Mouse (Mus musculus) G1E (cell line): ENCODE data around the gene Cilp. TPM values are rescaled to one million over a fixed set of nuclear protein-coding genes. Genes with fewer than 3 reads are reported as not detected.
A peak's percentile ranks its signal among the peaks of the same experiment; 100 is the strongest.
"Not testable (repeated sequence)": the region's sequence is repeated elsewhere in the genome, so short reads cannot be mapped to it uniquely, and the experiment has no call there.

Experiments used
- ATAC-seq: 2 replicates; pipeline ENCODE4 v1.8.0; 2016; ENCODE audit warnings: mild to moderate bottlenecking; ENCODE audit not compliant: insufficient number of reproducible peaks, poor library complexity, low FRiP score, severe bottlenecking; ENCODE audit errors: extremely low read depth
- DNase-seq: peaks from one replicate; pipeline ENCODE4 v3.0.0; 2012; ENCODE audit warnings: low spot score
- H3K27me3 ChIP-seq: 2 replicates; pipeline ENCODE4 v1.6.1; 2012; ENCODE audit warnings: mild to moderate bottlenecking, low read length, inconsistent platforms; ENCODE audit not compliant: insufficient read depth
- H3K36me3 ChIP-seq: replicated peaks from 2 replicates; pipeline ENCODE3; 2012; ENCODE audit warnings: mild to moderate bottlenecking, inconsistent platforms
- H3K4me1 ChIP-seq: 2 replicates; pipeline ENCODE4 v1.6.1; 2012; ENCODE audit warnings: low read depth, low read length, inconsistent platforms, mixed read lengths; ENCODE audit not compliant: insufficient read depth
- H3K4me3 ChIP-seq: 2 replicates; pipeline ENCODE4 v1.5.1; 2012; ENCODE audit warnings: low read depth, mild to moderate bottlenecking, inconsistent platforms, low read length, moderate library complexity, mixed read lengths
- H3K9me3 ChIP-seq: replicated peaks from 2 replicates; pipeline ENCODE4 v1.6.1; 2012; ENCODE audit warnings: inconsistent platforms
- CTCF ChIP-seq: IDR thresholded peaks from 2 replicates; pipeline ENCODE4 v1.5.1; 2012; ENCODE audit warnings: low read depth, low read length, inconsistent platforms, mixed read lengths
- GATA1 ChIP-seq: IDR thresholded peaks from 2 replicates; pipeline ENCODE4 v1.6.1; 2012; ENCODE audit warnings: borderline replicate concordance, low read length, inconsistent platforms, mixed read lengths
- GATA2 ChIP-seq: IDR thresholded peaks from 2 replicates; pipeline ENCODE4 v1.6.1; 2012; ENCODE audit warnings: low read depth, low read length, inconsistent platforms, borderline replicate concordance
- POLR2AphosphoS5 ChIP-seq: IDR thresholded peaks from 2 replicates; pipeline ENCODE4 v1.6.1; 2012; ENCODE audit warnings: low read depth, low read length, inconsistent platforms; ENCODE audit not compliant: insufficient replicate concordance
- TAL1 ChIP-seq: conservative IDR thresholded peaks from 2 replicates; pipeline ENCODE4 v1.6.1; 2012; ENCODE audit warnings: low read depth, low read length, inconsistent platforms, mixed read lengths
- polyA plus RNA-seq: library from polyadenylated mRNA; stranded (reverse); fragments of >175 nt; gene quantifications from 2 replicates; pipeline ENCODE4 v1.2.3, GENCODE M21; 2012
- total RNA-seq, 2 experiments: library from RNA; stranded (forward) in 1 of 2; stranded (reverse) in 1 of 2; fragments of 200-1000 nt in 1 of 2; fragments of >200 nt in 1 of 2; fragmentation: Nextera tagmentation in 1 of 2; gene quantifications; 2 replicates each; pipeline ENCODE4 v1.2.3; 2014 to 2017

Gene Cilp
- total and polyA plus RNA-seq, 3 experiments, result under 0.01 TPM; not detected in 2

- Histone ChIP-seq H3K4me1 (no peaks in the 10 kb centered on the region), H3K4me3 (no peak overlapping the region), H3K27me3 (peaks cover 44% of the 10 kb centered on the region), H3K36me3 (no peaks in the 10 kb centered on the region), H3K9me3 (peaks cover 5% of the 10 kb centered on the region)
- TF ChIP-seq TAL1 (no peak), POLR2AphosphoS5 (no peak), GATA2 (no peak), CTCF (no peak), GATA1 (no peak)
- no peak for DNase-seq
- ATAC-seq, result no peak
Measured at GRCm38 (mm10) chr9:65273873-65274272, 8.9 kb downstream of the Cilp start.

- H3K9me3 ChIP-seq, DNase-seq, ATAC-seq, H3K4me1 ChIP-seq, H3K4me3 ChIP-seq, H3K36me3 ChIP-seq: not testable (repeated sequence)
- peaks cover 38% of the 10 kb centered on the region for H3K27me3 ChIP-seq
Measured at GRCm38 (mm10) chr9:65274851-65275250, 9.9 kb downstream of the Cilp start.

- H3K36me3 ChIP-seq, result no peaks in the 10 kb centered on the region
- peaks cover 5% of the 10 kb centered on the region for H3K9me3 ChIP-seq
- peaks cover 30% of the 10 kb centered on the region for H3K27me3 ChIP-seq
- ATAC-seq, result no peak
- DNase-seq, result no peak
- no peak overlapping the region for H3K4me3 ChIP-seq
- TF ChIP-seq TAL1, result no peak
- no peaks in the 10 kb centered on the region for H3K4me1 ChIP-seq
Measured at GRCm38 (mm10) chr9:65275810-65276530, 11.0 kb downstream of the Cilp start.

- Histone ChIP-seq H3K4me1 (no peaks in the 10 kb centered on the region), H3K9me3 (peaks cover 5% of the 10 kb centered on the region), H3K4me3 (no peak overlapping the region), H3K27me3 (peaks cover 8% of the 10 kb centered on the region), H3K36me3 (no peaks in the 10 kb centered on the region)
- TF ChIP-seq CTCF (no peak), TAL1 (no peak), POLR2AphosphoS5 (no peak), GATA1 (no peak), GATA2 (no peak)
- ATAC-seq (no peak), DNase-seq (no peak)
Measured at GRCm38 (mm10) chr9:65281536-65282151, 16.7 kb downstream of the Cilp start.

GRCm38 (mm10) chr9:65283301-65283700 is 18.3 kb downstream of the Cilp start:
- H3K4me1 ChIP-seq, result no peaks in the 10 kb centered on the region
- TF ChIP-seq POLR2AphosphoS5, result no peak
- TF ChIP-seq CTCF, result peak; percentile 32; the same call in 1 of the 2 replicates

GRCm38 (mm10) chr9:65288252-65288651 is 23.3 kb downstream of the Cilp start:
- H3K4me3 ChIP-seq, ATAC-seq, H3K27me3 ChIP-seq, H3K36me3 ChIP-seq, DNase-seq: not testable (repeated sequence)
- peaks cover 14% of the 10 kb centered on the region for H3K4me1 ChIP-seq
- peaks cover 29% of the 10 kb centered on the region for H3K9me3 ChIP-seq

More at GRCm38 (mm10) chr9:65283301-65283700, 18.3 kb downstream of the Cilp start:
- Histone ChIP-seq H3K27me3 (peaks cover under 1% of the 10 kb centered on the region), H3K36me3 (no peaks in the 10 kb centered on the region), H3K4me3 (no peak overlapping the region), H3K9me3 (peaks cover 14% of the 10 kb centered on the region)
- ATAC-seq, result no peak
- DNase-seq, result peak; percentile 75

GRCm38 (mm10) chr9:65289988-65290387 is 25.0 kb downstream of the Cilp start:
- TF ChIP-seq POLR2AphosphoS5 (no peak), TAL1 (no peak), GATA1 (no peak), GATA2 (no peak), CTCF (no peak)
- DNase-seq (no peak), ATAC-seq (no peak)
- Histone ChIP-seq H3K36me3 (peaks cover 3% of the 10 kb centered on the region), H3K4me1 (peaks cover 14% of the 10 kb centered on the region), H3K27me3 (no peaks in the 10 kb centered on the region), H3K9me3 (peaks cover 29% of the 10 kb centered on the region), H3K4me3 (no peak overlapping the region)
